Mouse (Mus musculus) cerebellum, adult 9-11 months (tissue): Measurements from ENCODE around the gene Sh3bp1.
"Not testable (repeated sequence)": the region's sequence is repeated elsewhere in the genome, so short reads cannot be mapped to it uniquely, and the experiment has no call there.

ENCODE experiments used
- DNase-seq: peaks from one replicate; pipeline ENCODE4 v3.0.0; 2022

The Sh3bp1 gene

DNA sequence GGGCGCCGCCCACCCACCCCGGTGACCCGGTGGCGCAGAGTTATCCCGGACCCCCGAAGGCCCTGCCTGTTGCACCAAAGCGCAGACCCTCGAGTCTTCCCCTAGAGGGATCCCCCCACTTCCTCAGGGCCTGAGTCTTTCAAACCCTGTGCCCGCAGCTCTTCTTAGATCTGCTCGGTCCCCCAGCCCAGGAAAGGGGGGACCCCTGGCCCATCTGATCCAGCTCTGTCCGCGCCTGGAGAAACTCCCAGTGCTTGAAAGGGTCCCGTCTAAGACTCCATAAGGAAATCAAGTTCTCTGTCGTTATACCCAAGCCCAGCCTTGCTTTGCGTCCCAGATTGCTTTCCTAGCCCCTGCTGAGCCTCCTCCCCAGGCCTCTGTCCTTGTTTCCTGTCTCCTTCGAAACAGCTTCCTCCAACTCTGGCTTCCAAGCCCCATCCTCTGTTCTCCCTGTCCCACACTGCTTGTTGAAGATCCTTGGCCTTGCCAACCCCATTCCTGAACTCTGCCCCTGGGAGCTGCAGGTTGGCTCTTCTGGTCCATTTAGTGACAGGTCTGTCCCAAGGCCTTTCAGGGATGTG is 21.7 kb upstream of the Sh3bp1 start:
- no peak for DNase-seq

DNA sequence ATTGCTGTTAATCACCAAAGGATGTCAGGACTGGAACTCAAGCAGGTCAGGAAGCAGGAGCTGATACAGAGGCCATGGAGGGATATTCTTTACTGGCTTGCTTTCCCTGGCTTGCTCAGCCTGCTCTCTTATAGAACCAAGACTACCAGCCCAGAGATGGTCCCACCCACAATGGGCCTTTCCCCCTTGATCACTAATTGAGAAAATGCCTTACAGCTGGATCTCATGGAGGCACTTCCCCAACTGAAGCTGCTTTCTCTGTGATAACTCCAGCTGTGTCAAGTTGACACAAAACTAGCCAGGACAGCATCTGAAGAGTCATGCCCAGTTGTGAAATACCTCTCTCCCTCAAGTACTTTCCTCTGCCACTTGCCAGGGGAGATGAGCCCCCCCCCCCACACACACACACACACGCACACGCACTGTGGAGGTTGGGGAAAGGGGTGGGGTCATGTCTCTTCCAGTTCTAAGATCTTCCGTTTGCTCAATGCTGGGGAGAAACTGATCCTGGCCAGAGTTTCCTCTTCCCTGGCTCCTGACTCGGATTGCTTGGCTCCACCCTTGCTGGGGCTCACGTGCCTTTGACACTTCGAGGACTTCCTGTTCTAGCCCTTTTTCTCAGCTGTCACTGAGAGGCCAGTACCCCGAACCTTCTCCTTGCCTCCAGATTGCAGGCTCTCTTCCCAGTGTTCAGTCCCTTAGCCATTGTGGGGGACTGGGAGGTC is 20.6 kb upstream of the Sh3bp1 start:
- not testable (repeated sequence) for DNase-seq

DNA sequence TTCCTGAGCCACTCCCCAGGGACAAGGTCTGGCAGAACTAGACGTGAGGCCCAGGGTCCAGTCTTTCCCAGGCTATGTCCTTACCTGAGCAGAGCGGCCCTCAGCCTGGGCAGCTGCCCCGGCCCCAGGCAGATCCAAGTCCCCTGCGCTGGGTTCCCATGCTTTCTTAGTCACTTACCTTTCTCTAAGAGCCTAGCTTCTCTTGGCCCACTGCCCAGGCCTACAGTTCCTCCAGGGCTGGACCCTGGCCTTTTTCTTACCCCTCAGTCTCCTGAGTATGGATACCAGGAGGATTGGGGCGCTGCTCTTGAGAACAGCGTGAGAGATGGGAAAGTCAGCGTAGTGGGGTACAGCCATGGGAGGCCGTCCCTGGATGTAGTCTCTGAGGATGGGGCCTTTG is 19.1 kb upstream of the Sh3bp1 start:
- no peak for DNase-seq

DNA sequence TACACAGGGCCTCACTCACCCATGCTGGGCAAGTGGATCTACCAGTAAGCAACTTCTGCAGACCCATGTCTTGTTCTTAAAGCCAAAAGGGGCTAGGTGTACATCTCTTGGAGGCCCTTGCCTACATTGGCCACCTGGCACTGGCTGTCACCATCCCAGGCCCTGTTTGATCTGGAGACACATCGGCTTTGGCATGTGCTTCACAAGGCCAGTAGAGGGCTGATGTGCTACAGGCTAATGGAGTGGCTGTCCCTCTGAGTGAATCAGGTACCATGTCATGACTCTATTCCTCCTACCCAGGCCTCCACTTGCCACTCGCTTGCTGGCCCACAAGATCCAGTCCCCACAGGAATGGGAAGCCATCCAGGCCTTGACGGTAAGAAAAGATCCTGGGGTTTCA is 17.7 kb upstream of the Sh3bp1 start:
- DNase-seq, result no peak

DNA sequence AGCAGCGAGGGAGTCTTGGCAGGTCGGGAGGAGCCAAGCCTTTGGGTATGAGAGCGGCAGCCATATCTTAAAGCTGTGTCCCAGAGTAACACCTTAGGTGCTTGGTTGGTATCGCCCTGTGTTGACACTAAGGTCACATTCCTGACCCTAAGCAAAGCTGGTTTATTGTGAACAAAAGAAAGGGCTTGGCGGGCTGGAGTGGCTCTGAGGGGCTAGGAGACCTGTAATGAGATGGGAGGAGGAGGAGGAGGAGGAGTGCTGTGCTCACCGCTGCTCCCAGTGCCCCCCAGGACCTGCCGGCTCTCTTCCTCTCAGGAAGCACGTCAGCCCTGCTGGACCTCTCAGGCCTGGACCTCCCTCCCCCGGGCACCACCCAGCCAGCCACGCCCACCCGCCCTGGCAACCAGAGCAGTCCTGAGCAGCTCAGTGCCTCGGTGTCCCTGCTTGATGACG is 10.1 kb upstream of the Sh3bp1 start:
- no peak for DNase-seq

DNA sequence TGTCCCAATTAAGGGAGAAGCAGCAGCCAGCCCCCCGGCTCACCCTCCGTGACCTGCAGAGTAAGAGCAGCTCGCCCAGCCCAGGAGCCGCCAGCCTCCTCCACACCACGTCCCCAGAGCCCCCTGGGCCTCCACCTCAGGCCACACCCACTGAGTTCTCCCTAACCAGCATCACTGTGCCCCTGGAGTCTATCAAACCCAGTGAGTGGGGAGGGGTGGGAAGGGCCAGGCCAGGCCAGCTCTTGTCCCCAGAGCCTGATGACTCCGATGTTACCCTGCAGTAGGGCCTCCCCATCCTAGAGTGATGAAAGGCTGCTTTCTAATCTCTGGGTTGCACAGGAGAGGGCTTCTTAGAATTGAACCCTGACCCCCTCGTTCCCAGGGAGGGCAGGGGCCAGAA is 7.1 kb upstream of the Sh3bp1 start:
- DNase-seq, result no peak

DNA sequence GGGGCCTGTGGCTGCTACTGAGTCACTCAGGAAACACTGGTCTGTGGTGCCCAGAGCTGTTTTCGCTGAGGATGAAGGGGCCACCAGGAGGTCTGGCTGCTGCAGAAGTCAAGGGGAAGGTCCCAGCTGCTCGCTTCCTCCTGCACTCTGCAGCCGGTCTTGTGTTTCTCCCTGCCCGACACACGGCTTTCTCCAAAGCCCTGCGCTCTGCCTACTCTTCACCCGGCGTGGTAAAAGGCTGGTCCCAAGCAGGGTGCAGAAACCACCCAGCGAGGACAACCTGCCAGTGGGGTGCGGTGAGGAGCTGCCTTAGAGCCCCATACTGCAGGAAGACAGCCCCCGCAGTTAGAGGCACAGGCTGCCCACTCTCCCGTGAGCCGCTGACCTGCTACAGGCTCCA is 4.8 kb upstream of the Sh3bp1 start:
- DNase-seq, result no peak

DNA sequence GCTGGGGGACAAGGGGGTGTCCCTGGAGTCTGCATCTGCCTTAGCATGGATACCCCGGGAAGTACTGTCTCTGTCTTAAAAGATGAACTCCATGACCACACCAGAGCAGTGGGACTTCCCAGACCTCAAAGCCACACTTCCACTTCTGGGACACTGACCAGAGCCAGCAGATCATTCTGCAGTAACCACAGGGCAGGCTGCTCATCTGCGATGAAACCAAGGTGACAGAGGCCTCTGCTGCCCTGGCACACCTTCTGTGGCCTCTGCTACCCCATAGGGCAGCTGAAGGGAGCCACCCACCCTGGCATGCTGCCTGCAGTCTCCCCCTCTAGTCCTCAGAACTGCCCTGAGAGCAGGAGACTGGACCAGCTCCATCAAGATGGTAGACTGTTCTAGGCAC is 3.8 kb upstream of the Sh3bp1 start:
- DNase-seq, result no peak

DNA sequence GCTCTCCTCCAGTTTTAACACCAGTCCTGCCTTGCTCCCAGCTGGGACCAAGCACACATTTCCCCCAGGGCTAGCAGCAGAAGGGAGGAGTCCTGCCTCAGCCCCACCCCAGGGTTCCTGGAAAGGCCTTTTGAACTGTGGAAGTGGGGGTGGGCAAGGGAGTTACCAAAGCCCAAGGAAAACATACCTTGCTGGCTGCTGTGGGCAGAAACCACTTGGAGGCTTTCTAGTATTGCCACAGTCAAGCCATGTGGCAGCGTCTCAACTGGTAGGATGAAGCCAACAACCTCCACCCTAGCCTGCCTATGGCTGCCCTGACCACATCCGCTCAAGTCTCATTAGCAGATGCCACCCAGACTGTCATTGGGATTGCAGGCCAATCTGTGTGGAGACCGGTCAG is 3.4 kb upstream of the Sh3bp1 start:
- no peak for DNase-seq

DNA sequence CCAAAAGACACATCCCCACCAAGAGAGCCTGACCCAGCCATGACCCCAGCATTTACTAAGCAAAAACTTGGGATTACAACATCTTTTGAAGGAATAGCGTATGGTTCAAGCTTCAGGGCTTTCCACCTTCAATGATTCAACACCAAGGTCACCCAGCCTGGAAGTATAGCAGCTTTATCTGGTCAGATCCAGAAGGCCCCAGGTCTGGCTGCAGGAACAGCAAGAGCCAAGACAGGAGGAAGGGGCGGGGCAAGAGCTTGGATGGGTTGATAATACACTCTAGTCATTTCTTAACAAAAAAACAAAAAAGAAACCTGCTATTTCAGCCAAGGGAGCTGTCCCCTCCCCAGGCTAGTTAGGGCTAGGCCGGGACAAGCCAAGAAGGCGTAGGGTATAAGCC is 2.1 kb upstream of the Sh3bp1 start:
- DNase-seq, result no peak

DNA sequence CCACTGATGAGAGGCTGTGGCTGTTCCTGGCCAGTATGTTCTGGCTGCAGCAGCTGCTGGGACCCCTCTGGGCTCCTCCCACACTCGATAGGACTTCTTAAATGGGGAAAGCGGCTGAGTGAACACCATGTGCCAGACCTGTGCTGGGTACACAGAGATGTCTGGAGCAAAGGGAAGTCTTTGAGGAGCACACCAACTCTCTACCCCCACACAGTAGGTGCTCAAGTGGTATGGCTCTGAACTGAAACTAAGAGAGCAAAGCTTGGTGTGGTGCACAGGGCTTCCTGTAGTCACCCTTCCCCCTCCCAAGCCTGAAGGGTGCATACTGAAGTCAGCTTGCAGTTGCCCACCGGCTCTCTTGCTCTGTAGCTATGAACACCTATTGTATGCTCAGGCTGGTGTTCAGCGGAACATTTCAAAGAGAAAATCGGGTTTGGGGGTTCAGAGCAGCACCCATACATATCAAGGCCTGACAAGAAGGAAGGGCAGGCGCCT is 1.0 kb upstream of the Sh3bp1 start:
- no peak for DNase-seq

DNA sequence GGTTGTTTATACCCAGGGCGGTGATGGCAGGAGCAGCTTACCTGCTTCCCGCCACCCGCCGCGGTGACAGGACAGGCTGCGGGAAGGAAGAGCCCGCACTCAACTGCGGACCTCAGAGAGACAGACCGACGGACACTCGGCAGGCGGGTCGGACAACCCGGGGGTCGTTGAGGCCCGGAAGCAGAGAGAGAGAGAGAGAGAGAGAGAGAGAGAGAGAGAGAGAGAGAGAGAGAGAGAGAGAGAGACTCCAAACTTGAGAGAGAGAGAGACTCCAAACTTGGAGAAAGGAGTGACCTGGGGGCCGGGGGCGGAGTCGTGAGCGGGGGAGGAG is 194 bp upstream of the Sh3bp1 start, which contains the start of gene Gm49510:
TSS of gene Gm49510 (plus strand) at position 259 of the 331 bp plus-strand sequence.
- DNase-seq, result no peak

DNA sequence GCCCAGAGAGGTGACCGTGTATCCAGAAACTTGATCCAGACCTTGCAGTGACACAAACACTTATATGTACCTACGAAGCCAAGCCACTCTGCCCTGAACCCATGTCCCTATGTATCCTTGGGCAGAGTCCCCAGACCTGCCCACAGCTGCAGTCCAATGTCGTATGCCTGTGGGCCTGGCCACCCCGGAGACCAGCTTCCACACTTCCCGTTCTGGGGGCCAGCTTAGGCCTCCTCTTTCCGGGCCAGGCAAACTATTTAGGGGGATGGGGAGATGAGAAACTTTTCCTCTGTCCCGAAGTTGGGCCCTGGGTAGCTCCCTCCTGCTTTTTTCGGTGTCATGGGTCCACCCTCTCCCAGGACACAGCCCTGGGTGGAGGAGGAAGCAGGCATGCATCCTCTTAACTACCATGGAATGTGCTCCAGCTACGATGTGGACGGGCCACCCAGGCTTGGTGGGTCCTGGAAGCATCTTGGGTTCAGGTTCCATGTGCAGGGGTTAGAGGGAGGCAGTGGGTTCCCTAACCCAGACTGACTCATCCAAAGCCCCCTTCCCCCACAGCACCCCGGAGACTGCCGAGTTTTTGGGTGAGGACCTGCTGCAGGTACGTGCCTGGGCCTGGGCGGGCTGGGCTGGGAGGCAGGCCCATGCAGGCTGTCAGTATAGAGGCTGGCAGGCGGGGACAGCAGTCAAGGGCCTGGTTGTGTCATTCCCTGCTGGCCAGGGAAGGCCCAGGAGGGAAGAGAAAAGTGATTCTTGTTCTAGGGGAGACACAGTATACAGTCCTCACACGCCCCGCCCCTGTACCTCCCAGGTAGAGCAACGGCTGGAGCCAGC is 1.2 kb downstream of the Sh3bp1 start:
- no peak for DNase-seq

DNA sequence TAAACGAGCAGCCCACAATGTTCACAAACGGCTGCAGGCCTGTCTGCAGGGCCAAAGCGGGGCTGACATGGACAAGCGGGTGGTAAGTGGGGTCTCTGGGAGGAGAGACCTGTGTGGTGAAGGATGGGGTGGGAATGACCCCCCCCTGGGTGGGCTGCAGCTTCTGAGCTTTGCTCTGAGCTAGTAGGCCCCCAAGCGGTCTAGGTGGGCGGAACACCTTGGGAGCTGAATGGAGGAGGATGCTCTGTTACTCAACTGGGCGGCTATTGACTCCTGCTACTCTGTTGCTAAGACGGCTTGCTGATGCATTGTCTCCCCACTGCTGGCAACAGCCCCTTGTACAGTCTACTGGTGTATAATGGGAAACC is 1.8 kb downstream of the Sh3bp1 start:
- peak; percentile 52 for DNase-seq

DNA sequence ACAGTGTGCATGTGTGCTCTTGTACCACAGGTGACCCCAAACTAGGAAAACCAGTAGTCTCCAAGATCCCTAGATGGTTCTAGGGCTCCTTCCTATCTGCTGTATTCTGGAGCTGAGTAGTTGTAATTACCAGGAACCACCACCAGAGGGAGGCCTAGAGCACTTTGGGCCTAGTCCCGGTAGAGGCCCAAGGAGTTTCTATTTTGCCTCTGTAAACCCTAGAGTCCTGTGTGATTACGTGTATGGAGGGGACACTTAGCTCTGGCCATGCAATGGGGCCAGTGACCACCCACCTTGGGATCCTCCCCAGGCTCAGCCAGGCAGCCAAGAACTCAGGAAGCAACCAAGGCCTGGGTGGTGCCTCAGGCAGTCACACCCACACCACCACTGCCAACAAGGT is 3.7 kb downstream of the Sh3bp1 start:
- DNase-seq, result peak; percentile 77

DNA sequence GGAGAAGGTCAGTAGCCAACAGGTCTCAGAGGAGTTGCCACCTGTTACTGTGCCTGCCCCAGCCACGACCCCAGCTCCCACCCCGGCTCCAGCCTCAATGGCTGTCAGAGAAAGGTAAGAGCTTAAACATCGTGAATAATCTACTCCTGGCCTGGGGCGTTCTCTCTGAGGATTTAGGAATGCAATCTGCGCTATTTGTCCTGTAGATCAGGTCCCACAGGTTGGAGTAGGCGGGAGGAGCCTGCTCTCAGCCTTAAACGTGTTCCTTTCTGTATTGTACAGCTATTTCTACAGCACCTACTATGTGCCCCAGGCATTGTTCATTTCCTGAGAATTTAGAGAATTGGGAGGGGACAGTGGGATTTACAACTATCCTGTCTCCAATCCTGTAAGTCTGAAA is 8.8 kb downstream of the Sh3bp1 start:
- DNase-seq, result no peak

DNA sequence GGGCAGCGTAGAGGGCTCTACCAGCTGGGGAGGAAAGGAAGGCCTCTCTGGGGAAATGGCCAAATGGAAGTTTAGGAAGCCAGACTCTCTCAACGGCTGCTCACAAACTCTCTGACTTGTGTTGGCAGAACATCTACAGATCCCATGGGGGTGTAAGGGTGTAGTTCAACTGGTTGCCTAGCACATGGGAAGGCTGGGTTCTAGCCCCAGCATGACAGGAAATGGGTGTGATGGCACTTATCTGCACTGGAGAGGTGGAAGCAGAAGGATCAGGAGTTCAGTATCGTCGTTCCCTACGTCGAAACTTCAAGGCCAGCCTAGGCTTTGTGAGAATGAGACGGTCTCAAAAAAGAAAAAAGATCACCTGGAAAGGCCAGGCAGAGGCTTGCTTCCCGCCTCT is 9.4 kb downstream of the Sh3bp1 start:
- no peak for DNase-seq

DNA sequence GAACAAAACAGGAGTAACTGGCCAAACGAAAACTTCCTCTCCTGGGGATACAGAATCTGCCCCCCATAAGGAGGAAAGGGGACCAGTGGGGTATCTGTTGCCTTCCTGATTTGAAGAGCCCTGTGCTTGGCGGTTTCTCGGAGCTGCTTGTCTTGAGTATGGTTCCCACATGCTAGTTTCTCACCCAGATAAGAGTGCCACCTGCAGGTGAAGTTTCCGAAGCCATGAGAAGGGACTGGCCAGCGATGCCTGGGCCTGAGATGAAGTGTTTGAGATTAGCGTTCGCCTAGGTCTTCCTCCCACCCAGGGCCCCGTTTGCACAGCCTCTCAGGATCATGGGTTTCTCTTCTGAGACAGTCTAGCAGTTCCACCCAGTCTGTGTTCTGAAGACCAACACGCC is 12.5 kb downstream of the Sh3bp1 start:
- DNase-seq, result peak; percentile 59

DNA sequence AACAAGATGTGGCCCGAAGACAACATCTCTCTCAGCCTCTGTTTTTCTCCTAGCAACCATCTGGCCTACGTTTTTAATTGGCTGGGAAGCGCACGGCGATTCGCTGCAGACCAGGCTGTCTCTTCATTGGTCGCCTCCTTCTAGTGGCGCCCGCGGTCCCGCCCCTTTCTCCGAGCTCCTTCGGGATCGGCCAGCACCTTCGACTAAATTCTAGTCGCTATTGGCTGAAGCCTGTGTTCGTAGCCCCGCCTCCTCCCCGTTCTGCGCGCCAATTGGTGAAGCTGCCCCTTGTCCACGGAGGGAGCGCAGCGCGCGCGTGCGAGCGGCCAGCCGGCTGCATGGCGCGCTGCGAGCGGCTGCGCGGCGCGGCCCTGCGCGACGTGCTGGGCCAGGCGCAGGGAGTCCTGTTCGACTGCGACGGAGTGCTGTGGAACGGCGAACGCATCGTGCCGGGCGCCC is 14.1 kb downstream of the Sh3bp1 start, which contains the start of gene Pdxp:
TSS of gene Pdxp (plus strand) at position 288 of the 459 bp plus-strand sequence.
- peak; percentile 99 for DNase-seq

DNA sequence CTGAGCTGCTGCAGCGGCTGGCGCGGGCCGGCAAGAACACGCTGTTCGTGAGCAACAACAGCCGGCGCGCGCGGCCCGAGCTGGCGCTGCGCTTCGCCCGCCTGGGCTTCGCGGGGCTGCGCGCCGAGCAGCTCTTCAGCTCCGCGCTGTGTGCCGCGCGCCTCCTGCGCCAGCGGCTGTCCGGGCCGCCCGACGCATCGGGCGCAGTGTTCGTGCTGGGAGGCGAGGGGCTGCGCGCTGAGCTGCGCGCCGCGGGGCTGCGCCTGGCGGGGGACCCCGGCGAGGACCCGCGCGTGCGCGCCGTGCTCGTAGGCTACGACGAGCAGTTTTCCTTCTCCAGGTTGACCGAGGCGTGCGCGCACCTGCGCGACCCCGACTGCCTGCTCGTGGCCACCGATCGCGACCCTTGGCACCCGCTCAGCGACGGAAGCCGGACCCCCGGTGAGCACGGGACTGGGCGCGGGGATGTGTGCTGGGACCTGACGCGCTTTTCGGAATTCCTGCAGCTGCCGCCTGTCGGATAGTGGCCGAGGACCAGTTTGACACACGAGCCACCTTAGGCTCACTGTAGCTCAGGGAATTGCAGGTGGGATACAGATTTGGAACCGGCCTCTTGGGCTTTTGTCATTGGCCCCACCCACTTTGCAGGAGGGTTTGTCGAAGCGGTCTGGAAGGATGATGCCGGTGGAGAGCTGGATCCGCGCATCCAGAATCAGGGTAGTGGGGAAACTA is 14.7 kb downstream of the Sh3bp1 start:
- DNase-seq, result peak; percentile 86

DNA sequence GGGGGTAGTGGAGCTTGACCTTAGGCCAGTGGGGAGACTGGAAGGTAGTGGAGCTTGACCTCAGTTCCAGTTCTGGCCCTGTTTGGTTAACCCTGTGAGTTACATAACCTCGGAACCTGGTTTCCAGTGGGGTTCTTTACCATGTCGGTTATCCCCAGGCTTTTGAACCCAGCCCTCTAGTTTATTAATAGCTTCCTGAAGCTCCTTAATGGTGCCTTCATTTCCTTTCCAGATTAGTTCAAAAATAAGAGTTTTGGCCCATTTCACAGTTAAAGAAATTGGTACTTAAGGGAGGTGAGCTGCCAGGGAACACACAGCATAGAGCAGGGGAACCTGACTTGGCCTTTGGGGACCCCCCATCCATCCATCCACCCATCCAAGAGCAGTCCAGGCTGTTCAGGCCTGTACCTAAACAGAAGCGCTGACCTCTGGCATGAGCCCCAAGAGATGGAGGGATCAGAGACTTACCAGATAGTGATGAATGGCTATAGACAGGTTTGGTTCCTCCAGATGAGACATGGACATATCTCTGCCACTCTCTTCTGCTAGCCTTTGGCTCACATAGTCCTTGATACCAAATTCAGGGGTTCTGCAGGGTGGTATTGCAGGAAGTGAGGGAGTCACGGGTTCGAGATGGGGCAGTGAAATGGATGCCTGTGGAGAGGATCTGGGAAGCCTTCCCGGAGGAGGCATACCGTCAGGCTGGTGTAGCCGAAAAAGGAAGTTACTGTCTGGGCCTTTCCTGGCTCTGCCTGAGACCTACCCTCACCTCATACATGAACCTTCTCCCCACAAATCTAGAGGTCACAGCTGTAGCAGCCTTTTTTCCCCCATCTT is 15.5 kb downstream of the Sh3bp1 start:
- peak; percentile 74 for DNase-seq

DNA sequence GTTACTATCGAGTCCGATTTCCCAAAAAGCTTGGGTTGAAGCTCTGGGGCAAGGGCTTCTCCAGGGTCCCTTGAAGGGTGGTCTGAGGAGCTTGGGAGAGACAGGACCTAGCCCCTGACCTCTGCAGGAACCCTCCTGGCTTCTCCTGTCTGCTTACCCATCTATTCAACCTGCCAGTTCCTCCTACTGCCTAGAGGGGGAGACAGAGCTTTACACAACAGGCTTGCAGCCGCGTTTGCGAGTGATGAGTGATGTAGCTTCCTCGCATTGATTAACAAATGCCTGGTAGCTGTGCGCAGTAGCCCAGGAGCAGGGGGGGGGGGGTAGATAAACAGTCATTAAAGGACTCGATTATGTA is 16.1 kb downstream of the Sh3bp1 start:
- peak; percentile 86 for DNase-seq
